Mouse (Mus musculus): Measurements from ENCODE around the gene Aspg. TPM values are rescaled to one million over a fixed set of nuclear protein-coding genes. Genes with fewer than 3 reads are reported as not detected.

Aspg gene
- total and polyA plus RNA-seq, 2 experiments = 162 to 612 TPM

DNA sequence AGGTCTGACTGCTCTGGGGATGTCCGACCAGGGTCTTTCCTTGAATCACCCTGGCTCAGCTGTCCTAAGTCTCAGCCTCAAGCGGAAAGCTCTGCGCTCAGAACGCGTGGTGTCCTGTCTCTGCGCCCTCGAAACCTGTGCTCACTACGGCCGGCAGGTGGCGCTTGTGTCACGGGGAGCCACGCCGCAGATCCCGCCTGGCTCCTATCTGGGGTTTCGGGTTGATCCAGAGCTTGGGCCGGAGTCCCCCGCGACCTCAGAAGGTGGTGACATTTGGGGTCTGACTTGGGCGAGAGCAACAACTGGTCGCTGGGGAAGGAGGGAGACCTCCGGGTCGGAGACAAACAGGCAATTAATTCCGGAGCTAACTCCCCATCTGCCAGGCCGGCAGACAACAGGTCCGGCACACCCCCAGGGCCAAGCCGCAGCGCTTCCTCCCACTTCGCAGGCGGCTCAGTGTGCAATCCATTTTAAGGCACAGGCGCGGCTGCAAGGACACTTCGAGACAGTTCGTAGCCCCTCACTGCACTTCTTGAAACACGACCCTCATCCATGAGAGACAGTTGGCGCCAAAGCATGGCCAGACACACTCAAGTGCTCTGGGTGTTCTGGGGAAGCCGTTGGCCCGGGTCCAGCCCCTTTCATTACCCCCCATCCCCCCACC, 38.9 kb downstream of the Aspg start:
- H3K36me3 ChIP-seq (ENCODE audit: control insufficient read depth, insufficient read depth, low read length) = no peaks in the 10 kb centered on the region
- TF ChIP-seq POLR2A (IDR thresholded peaks at IDR 0.05; ENCODE audit: extremely low read depth, insufficient read depth, low read length) (no peak), CTCF (IDR thresholded peaks at IDR 0.05; ENCODE audit: low read depth, low read length) (peak; percentile 93)
- WGBS = 2% methylated on average over 37 of the region's 37 CpGs
- H3K27me3 ChIP-seq (ENCODE audit: control insufficient read depth, insufficient read depth, low read length) = peaks cover 21% of the 10 kb centered on the region
- DNase-seq (ENCODE audit: extremely low read depth, low read depth, low spot score) = no peak
- H3K4me3 ChIP-seq (ENCODE audit: insufficient read depth, low read depth, low read length) = peak overlapping the region; percentile 60; the same call in 1 of the 2 replicates
- H3K27ac ChIP-seq (replicated peaks; ENCODE audit: insufficient read depth, low read depth, low read length) = no peak overlapping the region
- H3K9ac ChIP-seq (ENCODE audit: low read depth, low read length) = no peak overlapping the region
- H3K4me1 ChIP-seq (ENCODE audit: control insufficient read depth, insufficient read depth, low read length) = 0 out of 2 replicates have a peak, but pooled peaks cover 2% of the 10 kb centered on the region
- no peaks in the 10 kb centered on the region for H3K79me2 ChIP-seq (ENCODE audit: control insufficient read depth, insufficient read depth, low read length)

DNA sequence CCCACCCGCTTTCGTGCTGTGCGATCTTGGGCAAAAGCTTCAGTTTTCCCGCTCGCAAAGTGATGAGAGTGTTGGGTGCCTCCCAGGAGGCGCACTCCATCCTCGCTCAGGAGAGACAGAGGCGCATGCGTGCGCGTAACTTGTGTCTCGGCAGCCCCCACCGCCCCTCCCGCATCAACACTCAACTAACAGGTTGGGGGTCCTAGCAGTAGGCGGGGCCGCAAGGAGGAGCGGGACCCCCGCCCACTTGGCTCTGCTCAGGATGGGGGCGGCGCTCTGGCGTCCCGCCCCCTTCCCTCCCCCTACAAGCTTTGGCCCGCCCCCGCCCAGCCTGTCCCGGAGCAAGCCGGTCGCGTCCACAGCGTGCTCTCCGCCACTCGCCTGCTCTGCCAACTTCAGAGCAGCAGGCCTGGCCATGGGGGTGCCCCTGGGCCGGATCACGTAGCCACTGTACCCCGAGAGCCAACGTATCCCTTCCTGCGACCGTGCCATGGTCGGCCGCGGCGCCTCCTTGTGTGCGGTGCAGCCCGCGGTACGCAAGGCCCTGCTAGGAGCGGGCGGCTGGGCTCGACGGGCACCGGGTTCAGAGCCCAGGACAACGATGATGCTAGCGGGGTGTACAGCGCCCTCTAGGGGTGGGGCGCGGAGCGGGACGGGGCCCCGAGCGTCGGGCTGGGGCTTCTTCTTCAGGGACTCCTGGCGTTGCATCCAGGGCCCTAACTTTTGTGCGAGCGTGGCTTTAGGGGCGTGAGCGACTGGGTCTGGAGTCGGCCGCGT, 39.6 kb downstream of the Aspg start, which contains the start of gene Kif26a:
TSS of gene Kif26a (plus strand) at position 334 of the 777 bp plus-strand sequence.
- Histone ChIP-seq H3K27me3 (ENCODE audit: control insufficient read depth, insufficient read depth, low read length) (peaks cover 21% of the 10 kb centered on the region), H3K4me3 (ENCODE audit: insufficient read depth, low read depth, low read length) (peak within 1 kb of the TSS; percentile 60), H3K4me1 (ENCODE audit: control insufficient read depth, insufficient read depth, low read length) (peaks cover 3% of the 10 kb centered on the region; the same call in 1 of the 2 replicates), H3K27ac (replicated peaks; ENCODE audit: insufficient read depth, low read depth, low read length) (no peak within 1 kb of the TSS), H3K36me3 (ENCODE audit: control insufficient read depth, insufficient read depth, low read length) (no peaks in the 10 kb centered on the region), H3K79me2 (ENCODE audit: control insufficient read depth, insufficient read depth, low read length) (no peaks in the 10 kb centered on the region), H3K9ac (ENCODE audit: low read depth, low read length) (peak within 1 kb of the TSS; percentile 71)
- DNase-seq (ENCODE audit: extremely low read depth, low read depth, low spot score) = no peak
- WGBS = 2% methylated on average over 65 of the region's 68 CpGs
- TF ChIP-seq CTCF (IDR thresholded peaks at IDR 0.05; ENCODE audit: low read depth, low read length) (peak; percentile 83), POLR2A (IDR thresholded peaks at IDR 0.05; ENCODE audit: extremely low read depth, insufficient read depth, low read length) (no peak)

DNA sequence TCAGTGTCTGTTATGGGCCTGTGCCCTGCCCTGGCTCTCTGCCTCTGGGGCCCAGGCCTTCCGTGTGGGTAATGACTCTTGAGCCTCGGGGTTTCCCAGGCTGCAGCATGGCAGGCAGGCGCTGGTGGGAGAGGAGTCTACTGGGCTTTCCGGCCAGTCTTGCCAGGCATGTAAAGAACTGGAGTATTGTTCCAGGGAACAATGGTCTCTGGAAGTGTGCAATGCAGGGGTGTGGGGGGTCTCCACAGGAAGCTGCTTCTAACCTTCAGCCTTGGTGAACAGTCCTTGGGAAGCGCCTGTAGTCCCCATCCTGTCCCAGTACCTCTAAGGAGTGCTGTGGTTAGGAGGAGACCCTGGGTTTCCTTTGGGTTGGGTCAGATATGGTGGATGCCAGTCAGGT, 40.9 kb downstream of the Aspg start:
- DNase-seq (ENCODE audit: extremely low read depth, low read depth, low spot score) = no peak
- H3K79me2 ChIP-seq (ENCODE audit: control insufficient read depth, insufficient read depth, low read length) = no peaks in the 10 kb centered on the region
- no peak for TF ChIP-seq POLR2A (IDR thresholded peaks at IDR 0.05; ENCODE audit: extremely low read depth, insufficient read depth, low read length)
- peaks cover 5% of the 10 kb centered on the region; the same call in 1 of the 2 replicates for H3K4me1 ChIP-seq (ENCODE audit: control insufficient read depth, insufficient read depth, low read length)
- H3K4me3 ChIP-seq (ENCODE audit: insufficient read depth, low read depth, low read length) = peak overlapping the region; percentile 60; the same call in 1 of the 2 replicates
- WGBS = 62% methylated on average over 5 of the region's 5 CpGs
- no peak overlapping the region; the same call in 1 of the 2 replicates for H3K9ac ChIP-seq (ENCODE audit: low read depth, low read length)
- H3K36me3 ChIP-seq (ENCODE audit: control insufficient read depth, insufficient read depth, low read length) = no peaks in the 10 kb centered on the region
- no peak overlapping the region for H3K27ac ChIP-seq (replicated peaks; ENCODE audit: insufficient read depth, low read depth, low read length)
- H3K27me3 ChIP-seq (ENCODE audit: control insufficient read depth, insufficient read depth, low read length) = peaks cover 21% of the 10 kb centered on the region

DNA sequence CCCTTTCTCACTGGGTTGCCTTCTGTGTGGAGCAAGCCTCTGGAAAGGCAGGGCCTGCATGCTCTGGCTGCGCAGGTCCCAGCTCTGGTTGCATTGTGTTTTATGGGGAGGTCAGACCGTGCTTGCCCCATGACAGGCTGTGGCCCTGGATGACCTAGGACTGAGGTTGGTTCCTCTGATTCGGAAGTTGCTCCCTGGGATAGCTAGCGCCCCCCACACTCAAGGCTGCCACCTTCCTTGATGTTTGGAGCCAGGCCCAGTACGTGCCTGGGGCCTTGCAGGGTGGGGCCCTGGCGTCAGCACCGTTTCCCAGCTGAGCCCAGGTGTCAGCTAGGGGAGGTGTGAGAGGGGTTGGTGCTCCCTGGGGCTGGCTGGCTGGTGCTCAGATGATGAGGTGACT, 43.5 kb downstream of the Aspg start:
- peaks cover 5% of the 10 kb centered on the region; the same call in 1 of the 2 replicates for H3K4me1 ChIP-seq (ENCODE audit: control insufficient read depth, insufficient read depth, low read length)
- TF ChIP-seq POLR2A (IDR thresholded peaks at IDR 0.05; ENCODE audit: extremely low read depth, insufficient read depth, low read length) = no peak
- TF ChIP-seq CTCF (IDR thresholded peaks at IDR 0.05; ENCODE audit: low read depth, low read length) = no peak
- H3K27ac ChIP-seq (replicated peaks; ENCODE audit: insufficient read depth, low read depth, low read length) = no peak overlapping the region
- H3K9ac ChIP-seq (ENCODE audit: low read depth, low read length) = no peak overlapping the region
- DNase-seq (ENCODE audit: extremely low read depth, low read depth, low spot score) = no peak
- WGBS = 80% methylated on average over 7 of the region's 7 CpGs
- H3K27me3 ChIP-seq (ENCODE audit: control insufficient read depth, insufficient read depth, low read length) = peaks cover 12% of the 10 kb centered on the region; the same call in 1 of the 2 replicates
- no peaks in the 10 kb centered on the region for H3K36me3 ChIP-seq (ENCODE audit: control insufficient read depth, insufficient read depth, low read length)
- no peaks in the 10 kb centered on the region for H3K79me2 ChIP-seq (ENCODE audit: control insufficient read depth, insufficient read depth, low read length)
- no peak overlapping the region for H3K4me3 ChIP-seq (ENCODE audit: insufficient read depth, low read depth, low read length)

DNA sequence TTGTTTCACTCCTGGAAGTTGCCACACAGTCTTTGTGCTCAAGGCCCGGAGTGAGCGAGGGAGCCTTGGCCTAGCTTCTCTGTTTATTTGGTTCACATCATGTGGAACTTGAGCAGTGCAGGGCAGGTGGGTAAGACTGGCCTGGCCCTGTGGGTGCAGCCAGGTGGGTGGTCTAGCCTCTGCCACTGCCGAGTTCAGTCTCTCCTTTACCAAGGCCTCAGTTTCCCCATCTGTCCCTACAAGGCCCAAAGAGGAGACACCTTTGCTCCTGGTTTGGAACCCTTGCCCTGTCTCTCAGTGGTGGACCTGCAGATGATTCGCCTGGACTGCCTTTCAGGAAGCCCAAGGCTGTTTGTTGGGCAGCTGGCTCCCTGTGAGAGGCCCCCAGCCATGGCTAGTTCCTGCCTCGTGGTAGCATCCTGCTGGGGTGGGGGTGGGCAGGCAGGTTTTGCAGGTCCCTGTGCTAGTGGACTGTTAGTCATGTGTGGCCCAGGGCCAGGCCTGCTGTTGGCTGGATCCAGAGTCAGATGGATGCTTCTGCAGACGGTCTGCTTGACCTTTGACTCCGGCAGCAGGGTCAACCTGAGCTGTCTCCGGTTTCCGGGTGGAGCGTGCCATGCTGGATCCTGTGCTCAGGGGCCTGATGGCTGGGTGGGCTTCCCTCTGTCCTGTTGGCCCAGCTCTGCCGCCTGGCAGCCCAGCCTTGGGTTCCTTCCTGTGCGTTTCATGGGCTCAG, 44.9 kb downstream of the Aspg start:
- H3K4me3 ChIP-seq (ENCODE audit: insufficient read depth, low read depth, low read length) = no peak overlapping the region
- TF ChIP-seq POLR2A (IDR thresholded peaks at IDR 0.05; ENCODE audit: extremely low read depth, insufficient read depth, low read length) (no peak), CTCF (IDR thresholded peaks at IDR 0.05; ENCODE audit: low read depth, low read length) (no peak)
- H3K27me3 ChIP-seq (ENCODE audit: control insufficient read depth, insufficient read depth, low read length) = peaks cover 6% of the 10 kb centered on the region; the same call in 1 of the 2 replicates
- 50% methylated on average over 12 of the region's 12 CpGs for WGBS
- H3K9ac ChIP-seq (ENCODE audit: low read depth, low read length) = no peak overlapping the region
- DNase-seq (ENCODE audit: extremely low read depth, low read depth, low spot score) = no peak
- H3K79me2 ChIP-seq (ENCODE audit: control insufficient read depth, insufficient read depth, low read length) = no peaks in the 10 kb centered on the region
- H3K4me1 ChIP-seq (ENCODE audit: control insufficient read depth, insufficient read depth, low read length) = peaks cover 3% of the 10 kb centered on the region; the same call in 1 of the 2 replicates
- no peaks in the 10 kb centered on the region for H3K36me3 ChIP-seq (ENCODE audit: control insufficient read depth, insufficient read depth, low read length)
- peak overlapping the region; percentile 34; the same call in 1 of the 2 replicates for H3K27ac ChIP-seq (replicated peaks; ENCODE audit: insufficient read depth, low read depth, low read length)

Data from liver, adult 2 months (tissue).